Mouse (Mus musculus): ENCODE measurements around the gene Shc2.

DNA sequence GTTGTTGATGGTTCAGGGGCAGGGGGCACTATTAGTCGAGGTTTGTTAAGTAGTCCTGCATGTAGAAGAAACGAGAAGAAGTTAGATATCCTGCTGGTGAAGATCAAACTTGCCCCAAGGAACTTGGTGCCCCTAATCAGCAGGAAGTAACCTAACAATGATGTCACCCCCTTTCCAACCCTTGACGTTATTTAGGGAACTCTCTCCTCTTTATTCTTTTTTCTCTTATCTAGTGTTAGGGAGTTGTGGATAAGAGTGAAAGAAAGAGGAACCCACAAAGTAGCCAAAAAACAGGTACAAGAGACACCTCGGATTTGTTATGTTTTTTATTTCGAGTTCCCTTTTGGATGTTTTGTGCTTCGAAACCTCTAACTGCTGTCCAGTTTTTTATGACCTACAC, 43.6 kb downstream of the Shc2 start:
- TF ChIP-seq CTCF (IDR thresholded peaks at IDR 0.05) (no peak), POLR2A (IDR thresholded peaks at IDR 0.05; ENCODE audit: insufficient read depth, low read depth, low read length) (no peak)

Measured in heart, adult 2 months (tissue).